Mouse (Mus musculus) midbrain, embryonic 13.5 days (tissue): ENCODE results near the gene Wdr83. TPM values are rescaled to one million over a fixed set of nuclear protein-coding genes. Genes with fewer than 3 reads are reported as not detected.

Source experiments
- ATAC-seq: fragments of 200-750 bp; cut with Nextera tagmentation; 2 replicates; pipeline ENCODE4 v1.8.0; 2017; ENCODE audit warnings: mild to moderate bottlenecking, moderate TSS enrichment, moderate library complexity
- H3K27ac ChIP-seq: fragments of 300-500 bp; sonication (generic); 2 replicates; pipeline ENCODE4 v1.5.1; 2015; ENCODE audit warnings: inconsistent platforms, mild to moderate bottlenecking, moderate library complexity
- H3K27me3 ChIP-seq: fragments of 300-500 bp; sonication (generic); 2 replicates; pipeline ENCODE4 v1.6.1; 2015; ENCODE audit warnings: mild to moderate bottlenecking, inconsistent platforms
- H3K36me3 ChIP-seq: fragments of 300-500 bp; sonication (generic); 2 replicates; pipeline ENCODE4 v1.6.1; 2015; ENCODE audit warnings: mild to moderate bottlenecking, inconsistent platforms
- H3K4me1 ChIP-seq: fragments of 300-500 bp; sonication (generic); replicated peaks from 2 replicates; pipeline ENCODE4 v1.6.1; 2015; ENCODE audit warnings: inconsistent platforms
- H3K4me2 ChIP-seq: fragments of 300-500 bp; sonication (generic); replicated peaks from 2 replicates; pipeline ENCODE4 v1.6.1; 2015; ENCODE audit warnings: moderate library complexity, mild to moderate bottlenecking, inconsistent platforms
- H3K4me3 ChIP-seq: fragments of 300-500 bp; sonication (generic); replicated peaks from 2 replicates; pipeline ENCODE4 v1.5.1; 2015; ENCODE audit warnings: mild to moderate bottlenecking, inconsistent platforms
- H3K9ac ChIP-seq: fragments of 300-500 bp; sonication (generic); replicated peaks from 2 replicates; pipeline ENCODE4 v1.6.1; 2015; ENCODE audit warnings: mild to moderate bottlenecking, inconsistent platforms
- H3K9me3 ChIP-seq: fragments of 300-500 bp; sonication (generic); 2 replicates; pipeline ENCODE4 v1.6.1; 2016; ENCODE audit warnings: mild to moderate bottlenecking, inconsistent platforms
- WGBS: fragments of 180-500 bp; shearing (Covaris S2); methylation state at CpG from one replicate; pipeline ENCODE4 v1.1.7; 2015; 5-methylcytosine and 5-hydroxymethylcytosine counted together
- microRNA-seq: library from miRNA; unstranded; fragments of <30 nt; microRNA quantifications from one replicate; pipeline ENCODE4, GENCODE M21; 2016
- polyA plus RNA-seq: library from polyadenylated mRNA; unstranded; fragments of >200 nt; fragmentation: Nextera tagmentation; extraction: Ambion mirVana; gene quantifications from 2 replicates; pipeline ENCODE4 v1.2.1, GENCODE M21; 2015

Gene Wdr83
- polyA plus RNA-seq, 1 experiment from 2014 or later = 64.1 TPM

- peak overlapping the region; percentile 99 for H3K9ac ChIP-seq
- peak overlapping the region; percentile 92 for H3K4me2 ChIP-seq
- H3K4me3 ChIP-seq = peak overlapping the region; percentile 99; the same call in 1 of the 2 replicates
Observed at GRCm38 (mm10) chr8:85029271-85029670, 51.8 kb downstream of the Wdr83 start.

GRCm38 (mm10) chr8:85027922-85028321 is 53.2 kb downstream of the Wdr83 start:
- ATAC-seq = no peak
- H3K27ac ChIP-seq = no peak overlapping the region
- H3K4me3 ChIP-seq = peak overlapping the region; percentile 99
- H3K9me3 ChIP-seq = no peaks in the 10 kb centered on the region
- H3K27me3 ChIP-seq = no peaks in the 10 kb centered on the region
- peak overlapping the region; percentile 92 for H3K4me2 ChIP-seq
- H3K36me3 ChIP-seq = peaks cover 44% of the 10 kb centered on the region
- H3K9ac ChIP-seq = peak overlapping the region; percentile 99
- peaks cover 40% of the 10 kb centered on the region for H3K4me1 ChIP-seq
- 27% methylated on average over 2 of the region's 2 CpGs for WGBS

More at GRCm38 (mm10) chr8:85029271-85029670, 51.8 kb downstream of the Wdr83 start:
- WGBS = 91% methylated on average over 14 of the region's 14 CpGs
- H3K9me3 ChIP-seq = no peaks in the 10 kb centered on the region
- H3K27me3 ChIP-seq = no peaks in the 10 kb centered on the region
- no peak for ATAC-seq
- H3K27ac ChIP-seq = no peak overlapping the region
- H3K36me3 ChIP-seq = peaks cover 40% of the 10 kb centered on the region
- H3K4me1 ChIP-seq = peaks cover 32% of the 10 kb centered on the region

GRCm38 (mm10) chr8:85027516-85027855 is 53.6 kb downstream of the Wdr83 start:
- Histone ChIP-seq H3K9me3 (no peaks in the 10 kb centered on the region), H3K36me3 (peaks cover 43% of the 10 kb centered on the region), H3K9ac (peak overlapping the region; percentile 99), H3K4me3 (peak overlapping the region; percentile 99), H3K4me2 (peak overlapping the region; percentile 92), H3K27me3 (no peaks in the 10 kb centered on the region), H3K4me1 (peaks cover 40% of the 10 kb centered on the region), H3K27ac (peak overlapping the region; percentile 89)
- WGBS = 1% methylated on average over 13 of the region's 13 CpGs
- no peak for ATAC-seq

- Histone ChIP-seq H3K4me3 (peak within 1 kb of the TSS; percentile 99), H3K27ac (peak within 1 kb of the TSS; percentile 89), H3K36me3 (peaks cover 43% of the 10 kb centered on the region), H3K27me3 (no peaks in the 10 kb centered on the region), H3K4me2 (peak within 1 kb of the TSS; percentile 92), H3K9ac (peak within 1 kb of the TSS; percentile 99), H3K4me1 (peaks cover 40% of the 10 kb centered on the region), H3K9me3 (no peaks in the 10 kb centered on the region)
- ATAC-seq = peak; percentile 75
- under 1% methylated on average over 74 of the region's 75 CpGs for WGBS
Observed at GRCm38 (mm10) chr8:85026670-85027515, 54.2 kb downstream of the Wdr83 start, which contains the start of gene Trir. Gene Trir (plus strand): TSS chr8:85026823.

- H3K36me3 ChIP-seq = peaks cover 45% of the 10 kb centered on the region
- H3K9ac ChIP-seq = peak within 1 kb of the TSS; percentile 85
- H3K9me3 ChIP-seq = no peaks in the 10 kb centered on the region
- 7% methylated on average over 30 of the region's 30 CpGs for WGBS
- H3K27me3 ChIP-seq = no peaks in the 10 kb centered on the region
- H3K27ac ChIP-seq = peak within 1 kb of the TSS; percentile 89
- peaks cover 43% of the 10 kb centered on the region for H3K4me1 ChIP-seq
- peak within 1 kb of the TSS; percentile 94 for H3K4me3 ChIP-seq
- peak within 1 kb of the TSS; percentile 92 for H3K4me2 ChIP-seq
- peak; percentile 87 for ATAC-seq
Observed at GRCm38 (mm10) chr8:85025098-85025932, 55.8 kb downstream of the Wdr83 start, which contains the start of gene Asna1. Gene Asna1 (minus strand): TSS chr8:85025281.

Small RNA genes lying within 50 kb of the gene (microRNA-seq; reads per million reads assigned to microRNA genes)
- 3.1 reads per million, percentile 11 among the genes with 10 or more reads in this experiment for gene Gm23388
- gene Mir7070 = 1.0 reads per million

Other genes starting within 250 kb of the Wdr83 start
- gene Gadd45gip1, start 249.8 kb downstream of the Wdr83 start, polyA plus RNA-seq = 34.5 and 36.3 TPM in 2 replicates
- 84.8 and 88.8 TPM in 2 replicates for gene Rad23a, start 240.6 kb downstream of the Wdr83 start, polyA plus RNA-seq
- 599 and 642 TPM in 2 replicates for gene Calr, start 234.4 kb downstream of the Wdr83 start, polyA plus RNA-seq
- 113 and 122 TPM in 2 replicates for gene Farsa, start 224.3 kb downstream of the Wdr83 start, polyA plus RNA-seq
- gene Syce2, start 209.2 kb downstream of the Wdr83 start, polyA plus RNA-seq = 23.6 and 24.8 TPM in 2 replicates
- 31.7 and 34.3 TPM in 2 replicates for gene Gcdh, start 187.4 kb downstream of the Wdr83 start, polyA plus RNA-seq
- gene Klf1, start 179.4 kb downstream of the Wdr83 start, polyA plus RNA-seq = 0.55 and 0.97 TPM in 2 replicates
- gene Dnase2a, start 172.7 kb downstream of the Wdr83 start, polyA plus RNA-seq = 6.0 and 6.2 TPM in 2 replicates
- 55.6 and 56.1 TPM in 2 replicates for gene Mast1, start 143.9 kb downstream of the Wdr83 start, polyA plus RNA-seq
- 1.9 and 2.7 TPM in 2 replicates for gene Rtbdn, start 134.3 kb downstream of the Wdr83 start, polyA plus RNA-seq
- not detected in 2 replicates for gene Gm49661, start 111.9 kb downstream of the Wdr83 start, polyA plus RNA-seq
- gene Prdx2, start 111.7 kb downstream of the Wdr83 start, polyA plus RNA-seq = 1,603 and 1,658 TPM in 2 replicates
- gene Rnaseh2a, start 111.5 kb downstream of the Wdr83 start, polyA plus RNA-seq = 66.5 and 68.6 TPM in 2 replicates
- 3.5 and 6.1 TPM in 2 replicates for gene Junb, start 102.6 kb downstream of the Wdr83 start, polyA plus RNA-seq
- gene Hook2, start 90.7 kb downstream of the Wdr83 start, polyA plus RNA-seq = 23.5 and 23.8 TPM in 2 replicates
- gene Best2, start 66.8 kb downstream of the Wdr83 start, polyA plus RNA-seq = not detected in 2 replicates
- gene Asna1, start 56.0 kb downstream of the Wdr83 start, polyA plus RNA-seq = 151 and 154 TPM in 2 replicates
- gene Trir, start 54.5 kb downstream of the Wdr83 start, polyA plus RNA-seq = 135 and 153 TPM in 2 replicates
- 51.7 and 56.8 TPM in 2 replicates for gene Tnpo2, start 44.4 kb downstream of the Wdr83 start, polyA plus RNA-seq
- gene Fbxw9, start 21.3 kb downstream of the Wdr83 start, polyA plus RNA-seq = 61.7 and 64.3 TPM in 2 replicates
- gene Gm5741, start 13.3 kb downstream of the Wdr83 start, polyA plus RNA-seq = 0.83 TPM in 1 of 2 replicates, not detected in the other
- 90.0 and 93.2 TPM in 2 replicates for gene Dhps, start 9.5 kb downstream of the Wdr83 start, polyA plus RNA-seq
- gene Wdr83os, start 566 bp downstream of the Wdr83 start, polyA plus RNA-seq = 134 and 137 TPM in 2 replicates
- 16.6 and 17.3 TPM in 2 replicates for gene Man2b1, start 2.0 kb upstream of the Wdr83 start, polyA plus RNA-seq
- 2.6 and 2.9 TPM in 2 replicates for gene Zfp791, start 41.8 kb upstream of the Wdr83 start, polyA plus RNA-seq
- gene Cks1brt, start 70.6 kb upstream of the Wdr83 start, polyA plus RNA-seq = not detected in 2 replicates
- not detected in 2 replicates for gene Olfr371, start 144.7 kb upstream of the Wdr83 start, polyA plus RNA-seq
- 76.5 and 90.4 TPM in 2 replicates for gene Orc6, start 218.3 kb upstream of the Wdr83 start, polyA plus RNA-seq
- 170 and 177 TPM in 2 replicates for gene Vps35, start 218.5 kb upstream of the Wdr83 start, polyA plus RNA-seq